Mouse (Mus musculus): ENCODE measurements around the gene Wnt9b. TPM values are rescaled to one million over a fixed set of nuclear protein-coding genes. Genes with fewer than 3 reads are reported as not detected.

Gene Wnt9b
- polyA plus RNA-seq (2012; rRNA removed) (0.62 and 0.63 TPM in 2 replicates), polyA plus RNA-seq (2014; fragmentation: Nextera tagmentation; extraction: Ambion mirVana) (0.47 and 0.80 TPM in 2 replicates)

DNA sequence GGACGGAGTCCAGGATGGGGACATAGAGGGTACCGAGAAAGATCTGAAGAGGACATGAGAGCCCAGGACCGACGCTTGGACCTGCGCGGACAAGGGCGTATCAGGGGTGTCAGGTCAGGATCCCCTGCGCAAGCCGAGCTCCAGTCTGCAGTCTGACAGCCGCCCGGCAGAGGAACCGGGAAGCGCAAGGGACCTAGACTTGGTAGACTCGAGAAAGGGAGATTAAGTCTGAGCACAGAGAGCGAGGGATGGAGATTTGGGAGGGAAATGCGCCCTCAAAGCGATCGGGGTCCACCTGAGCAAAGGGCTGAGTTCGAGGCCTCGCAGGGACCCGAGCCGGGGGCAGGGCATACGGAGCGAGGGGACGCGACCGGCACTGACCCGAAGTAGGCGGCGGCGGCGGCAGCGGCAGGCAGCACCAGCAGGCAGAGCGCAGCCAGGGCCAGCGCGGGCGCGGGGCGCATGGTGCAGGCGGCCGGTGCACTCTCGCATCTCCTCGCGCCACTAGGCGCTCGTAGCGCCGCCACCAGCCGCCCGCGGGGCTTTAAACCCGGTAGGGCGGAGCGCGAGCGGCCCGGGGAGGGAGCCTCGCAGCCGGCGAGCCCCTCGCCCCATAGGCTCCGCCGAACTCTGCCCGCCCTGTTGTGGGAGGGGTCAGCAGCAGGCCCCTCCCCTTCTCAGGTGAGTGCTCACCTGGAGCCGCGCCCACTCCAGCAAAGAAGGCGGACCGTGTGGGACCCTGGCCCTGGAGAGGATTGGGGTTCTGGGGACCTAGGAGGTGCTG is at the start of gene Wnt9b:
Gene Wnt9b, minus strand, starts transcription at position 516 of the 784 bp plus-strand sequence.
- Histone ChIP-seq H3K4me2 (replicated peaks; ENCODE audit: low read depth, low read length, severe bottlenecking) (peak within 1 kb of the TSS; percentile 82), H3K27me3 (ENCODE audit: control insufficient read depth, insufficient read depth, low read length) (peaks cover 40% of the 10 kb centered on the region), H3K27ac (replicated peaks; ENCODE audit: low read depth, low read length) (no peak within 1 kb of the TSS), H3K4me1 (ENCODE audit: control insufficient read depth, insufficient read depth, low read length) (peaks cover 7% of the 10 kb centered on the region), H3K9me3 (ENCODE audit: control insufficient read depth, low read length) (no peaks in the 10 kb centered on the region), H3K9ac (ENCODE audit: low read depth, low read length, severe bottlenecking) (peak within 1 kb of the TSS; percentile 31; the same call in 1 of the 2 replicates), H3K4me3 (replicated peaks; ENCODE audit: low read length) (peak within 1 kb of the TSS; percentile 40), H3K36me3 (ENCODE audit: control insufficient read depth, insufficient read depth, low read length) (no peaks in the 10 kb centered on the region)
- under 1% methylated on average over 39 of the region's 68 CpGs for WGBS
- DNase-seq (ENCODE audit: low spot score) (no peak), ATAC-seq (ENCODE audit: low FRiP score, low read depth) (no peak)
- no peak for TF ChIP-seq POLR2A (IDR thresholded peaks at IDR 0.05; ENCODE audit: borderline replicate concordance, extremely low read depth, insufficient read depth, insufficient read length)

DNA sequence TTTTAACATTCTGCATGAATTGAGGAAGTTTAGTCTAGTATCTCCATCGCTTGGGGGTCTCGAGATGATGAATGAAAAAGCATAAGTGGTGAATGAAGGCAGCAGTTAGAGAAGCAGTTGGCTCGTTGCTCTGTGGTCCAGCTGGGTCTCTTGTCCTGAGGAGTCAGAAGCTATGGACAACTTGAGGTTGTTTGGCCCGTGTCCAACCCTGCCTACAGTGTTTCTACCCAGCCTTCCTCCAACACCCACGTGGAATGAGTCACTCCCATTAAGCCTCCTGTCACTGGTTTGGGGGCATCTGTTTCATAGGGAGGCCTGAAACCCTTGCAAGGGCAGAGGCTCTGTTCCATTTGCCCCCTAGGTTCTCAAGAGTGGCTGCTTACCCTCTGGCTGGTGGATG is 40.3 kb upstream of the Wnt9b start:
- Histone ChIP-seq H3K27ac (replicated peaks; ENCODE audit: low read depth, low read length) (no peak overlapping the region), H3K9ac (ENCODE audit: low read depth, low read length, severe bottlenecking) (no peak overlapping the region), H3K9me3 (ENCODE audit: control insufficient read depth, low read length) (no peaks in the 10 kb centered on the region), H3K36me3 (ENCODE audit: control insufficient read depth, insufficient read depth, low read length) (no peaks in the 10 kb centered on the region), H3K4me1 (ENCODE audit: control insufficient read depth, insufficient read depth, low read length) (no peaks in the 10 kb centered on the region), H3K4me3 (replicated peaks; ENCODE audit: low read length) (no peak overlapping the region), H3K4me2 (replicated peaks; ENCODE audit: low read depth, low read length, severe bottlenecking) (no peak overlapping the region), H3K27me3 (ENCODE audit: control insufficient read depth, insufficient read depth, low read length) (peaks cover 13% of the 10 kb centered on the region)
- TF ChIP-seq POLR2A (IDR thresholded peaks at IDR 0.05; ENCODE audit: borderline replicate concordance, extremely low read depth, insufficient read depth, insufficient read length): no peak
- ATAC-seq (ENCODE audit: low FRiP score, low read depth): no peak
- DNase-seq (ENCODE audit: low spot score): no peak
- 71% methylated on average over 5 of the region's 5 CpGs for WGBS

DNA sequence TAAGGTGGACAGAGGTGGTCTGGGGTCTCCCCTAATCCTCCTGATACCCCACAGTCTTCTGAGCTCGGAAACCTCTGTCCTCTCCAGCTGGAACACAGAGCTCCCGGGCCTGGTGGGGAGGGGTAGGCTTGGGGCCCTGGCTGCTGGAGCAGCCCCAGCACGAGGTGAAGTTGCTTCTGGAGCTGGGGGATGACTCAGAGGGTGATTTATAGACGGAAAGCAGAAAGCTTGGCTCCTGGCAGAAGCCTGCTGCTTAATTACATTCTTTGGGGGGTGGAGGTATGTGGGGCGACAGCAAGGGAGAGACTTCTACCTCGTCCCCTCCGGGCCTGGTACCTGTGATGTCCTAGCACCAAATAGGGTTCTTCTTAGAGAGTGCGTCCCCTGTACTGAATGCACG is 30.5 kb upstream of the Wnt9b start:
- H3K9me3 ChIP-seq (ENCODE audit: control insufficient read depth, low read length): no peaks in the 10 kb centered on the region
- H3K4me1 ChIP-seq (ENCODE audit: control insufficient read depth, insufficient read depth, low read length): no peaks in the 10 kb centered on the region
- ATAC-seq (ENCODE audit: low FRiP score, low read depth) (no peak), DNase-seq (ENCODE audit: low spot score) (no peak)
- TF ChIP-seq POLR2A (IDR thresholded peaks at IDR 0.05; ENCODE audit: borderline replicate concordance, extremely low read depth, insufficient read depth, insufficient read length): no peak
- H3K27ac ChIP-seq (replicated peaks; ENCODE audit: low read depth, low read length): no peak overlapping the region
- no peak overlapping the region for H3K4me2 ChIP-seq (replicated peaks; ENCODE audit: low read depth, low read length, severe bottlenecking)
- H3K27me3 ChIP-seq (ENCODE audit: control insufficient read depth, insufficient read depth, low read length): peaks cover 21% of the 10 kb centered on the region
- H3K36me3 ChIP-seq (ENCODE audit: control insufficient read depth, insufficient read depth, low read length): no peaks in the 10 kb centered on the region
- no peak overlapping the region for H3K4me3 ChIP-seq (replicated peaks; ENCODE audit: low read length)
- no peak overlapping the region for H3K9ac ChIP-seq (ENCODE audit: low read depth, low read length, severe bottlenecking)
- 23% methylated on average over 9 of the region's 9 CpGs for WGBS

DNA sequence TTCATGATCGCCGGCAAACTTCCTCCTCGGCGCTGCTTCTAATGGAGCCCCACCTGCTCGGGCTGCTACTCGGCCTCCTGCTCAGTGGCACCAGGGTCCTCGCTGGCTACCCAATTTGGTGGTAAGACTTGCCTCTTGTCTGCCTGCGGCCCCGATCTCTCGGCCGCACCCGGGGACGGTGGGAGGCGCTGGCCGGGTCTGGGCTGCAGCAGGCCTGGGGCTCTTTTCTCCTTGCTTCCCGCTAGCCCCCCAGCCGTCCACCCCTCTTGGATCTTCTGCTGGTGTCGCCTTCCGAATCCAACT is 24.6 kb upstream of the Wnt9b start:
- ATAC-seq (ENCODE audit: low FRiP score, low read depth) (no peak), DNase-seq (ENCODE audit: low spot score) (no peak)
- TF ChIP-seq POLR2A (IDR thresholded peaks at IDR 0.05; ENCODE audit: borderline replicate concordance, extremely low read depth, insufficient read depth, insufficient read length): no peak
- Histone ChIP-seq H3K27ac (replicated peaks; ENCODE audit: low read depth, low read length) (no peak overlapping the region), H3K4me3 (replicated peaks; ENCODE audit: low read length) (peak overlapping the region; percentile 32), H3K9me3 (ENCODE audit: control insufficient read depth, low read length) (no peaks in the 10 kb centered on the region), H3K9ac (ENCODE audit: low read depth, low read length, severe bottlenecking) (peak overlapping the region; percentile 36), H3K4me1 (ENCODE audit: control insufficient read depth, insufficient read depth, low read length) (0 out of 2 replicates have a peak, but pooled peaks cover 3% of the 10 kb centered on the region), H3K27me3 (ENCODE audit: control insufficient read depth, insufficient read depth, low read length) (peaks cover 77% of the 10 kb centered on the region), H3K4me2 (replicated peaks; ENCODE audit: low read depth, low read length, severe bottlenecking) (peak overlapping the region; percentile 52), H3K36me3 (ENCODE audit: control insufficient read depth, insufficient read depth, low read length) (no peaks in the 10 kb centered on the region)
- 2% methylated on average over 19 of the region's 19 CpGs for WGBS

- no peaks in the 10 kb centered on the region for H3K36me3 ChIP-seq (ENCODE audit: control insufficient read depth, insufficient read depth, low read length)
- peak within 1 kb of the TSS; percentile 36 for H3K9ac ChIP-seq (ENCODE audit: low read depth, low read length, severe bottlenecking)
- peak within 1 kb of the TSS; percentile 52 for H3K4me2 ChIP-seq (replicated peaks; ENCODE audit: low read depth, low read length, severe bottlenecking)
- WGBS: under 1% methylated on average over 60 of the region's 60 CpGs
- ATAC-seq (ENCODE audit: low FRiP score, low read depth) (no peak), DNase-seq (ENCODE audit: low spot score) (peak; percentile 27)
- H3K27ac ChIP-seq (replicated peaks; ENCODE audit: low read depth, low read length): no peak within 1 kb of the TSS
- peak within 1 kb of the TSS; percentile 32 for H3K4me3 ChIP-seq (replicated peaks; ENCODE audit: low read length)
- no peak for TF ChIP-seq POLR2A (IDR thresholded peaks at IDR 0.05; ENCODE audit: borderline replicate concordance, extremely low read depth, insufficient read depth, insufficient read length)
- no peaks in the 10 kb centered on the region for H3K9me3 ChIP-seq (ENCODE audit: control insufficient read depth, low read length)
- H3K27me3 ChIP-seq (ENCODE audit: control insufficient read depth, insufficient read depth, low read length): peaks cover 77% of the 10 kb centered on the region
- 0 out of 2 replicates have a peak, but pooled peaks cover 3% of the 10 kb centered on the region for H3K4me1 ChIP-seq (ENCODE audit: control insufficient read depth, insufficient read depth, low read length)
Measured at GRCm38 (mm10) chr11:103773387-103774227, 24.0 kb upstream of the Wnt9b start, which contains the start of gene Wnt3. Gene Wnt3 (plus strand): TSS chr11:103774150.
